8 mouse cellular contexts compared by ENCODE assay signal in genomic region chr7:5038109-5038732, GRCm38 (mm10). TPM values are rescaled to one million over a fixed set of nuclear protein-coding genes. Genes with fewer than 3 reads are reported as not detected.
DNase-seq lines count a peak whose midpoint lies in the region; ATAC-seq and TF ChIP-seq lines count a peak whose summit lies in the region.

Zfp784 (minus strand) TSS chr7:5038446.

- peak; percentile 90 to 93 for DNase-seq in CD8-positive naive resting alpha-beta T cell, adult 2 months (ENCODE audit: low read depth in 2 of 2, low spot score in 2 of 2)
- peak; percentile 80 for DNase-seq in c-Kit-positive CD71-negative TER-119-negative erythroid progenitor cells, embryonic 14.5 days (ENCODE audit: low read depth)
- DNase-seq in forebrain, embryonic 10.5 days (ENCODE audit: extremely low spot score, low spot score): peak; percentile 90
- DNase-seq in kidney, postnatal 4 days: peak; percentile 94 to 97

- ATAC-seq in heart, embryonic 16.5 days (replicated peaks; ENCODE audit: extremely low read depth, insufficient read depth, low FRiP score): peak; percentile 98
- peak; percentile 99 for ATAC-seq in liver, embryonic 16.5 days (ENCODE audit: low read depth)
- ATAC-seq in neural tube, embryonic 13.5 days (ENCODE audit: low read depth): peak; percentile 96

- H3K27me3 ChIP-seq in forebrain, embryonic 10.5 days (ENCODE audit: poor library complexity, severe bottlenecking): no peaks in the 10 kb centered on the region
- H3K27me3 ChIP-seq in heart, embryonic 16.5 days (ENCODE audit: control insufficient read depth, insufficient read depth, low read length): no peaks in the 10 kb centered on the region
- H3K27me3 ChIP-seq in liver, embryonic 16.5 days (ENCODE audit: control insufficient read depth, insufficient read depth, low read depth, low read length): no peaks in the 10 kb centered on the region
- no peaks in the 10 kb centered on the region for H3K27me3 ChIP-seq in neural tube, embryonic 13.5 days
- no peaks in the 10 kb centered on the region for H3K27me3 ChIP-seq in testis, adult 2 months (ENCODE audit: control insufficient read depth, insufficient read depth, low read length)

- H3K36me3 ChIP-seq in forebrain, embryonic 10.5 days (replicated peaks): peaks cover 46% of the 10 kb centered on the region
- peaks cover 29% of the 10 kb centered on the region for H3K36me3 ChIP-seq in heart, embryonic 16.5 days (ENCODE audit: control insufficient read depth, insufficient read depth)
- H3K36me3 ChIP-seq in liver, embryonic 16.5 days (ENCODE audit: control insufficient read depth, insufficient read depth): no peaks in the 10 kb centered on the region
- H3K36me3 ChIP-seq in neural tube, embryonic 13.5 days: peaks cover 39% of the 10 kb centered on the region
- H3K36me3 ChIP-seq in testis, adult 2 months (ENCODE audit: control insufficient read depth, insufficient read depth, low read length): no peaks in the 10 kb centered on the region

- WGBS in forebrain, embryonic 10.5 days: under 1% methylated on average over 48 of the region's 48 CpGs
- under 1% methylated on average over 48 of the region's 48 CpGs for WGBS in heart, embryonic 16.5 days
- under 1% methylated on average over 48 of the region's 48 CpGs for WGBS in liver, embryonic 16.5 days (ENCODE audit: insufficient replicate concordance)
- under 1% methylated on average over 48 of the region's 48 CpGs for WGBS in neural tube, embryonic 13.5 days

- TF ChIP-seq CTCF in testis, adult 2 months (IDR thresholded peaks at IDR 0.05; ENCODE audit: control insufficient read depth, insufficient read depth, insufficient replicate concordance, low read depth, low read length): no peak

- peak; percentile 49 for TF ChIP-seq POLR2A in testis, adult 2 months (IDR thresholded peaks at IDR 0.05; ENCODE audit: control insufficient read depth, low read depth, low read length)

- H3K27ac ChIP-seq in forebrain, embryonic 10.5 days: peak within 1 kb of the TSS; percentile 98
- H3K27ac ChIP-seq in heart, embryonic 16.5 days (ENCODE audit: low read length): peak within 1 kb of the TSS; percentile 98
- peak within 1 kb of the TSS; percentile 95 for H3K27ac ChIP-seq in liver, embryonic 16.5 days (ENCODE audit: low read length)
- peak within 1 kb of the TSS; percentile 97 for H3K27ac ChIP-seq in neural tube, embryonic 13.5 days (replicated peaks)
- H3K27ac ChIP-seq in testis, adult 2 months (ENCODE audit: control insufficient read depth, insufficient read depth, low read depth, low read length): peak within 1 kb of the TSS; percentile 88

- H3K9ac ChIP-seq in heart, embryonic 16.5 days (ENCODE audit: low read length): peak within 1 kb of the TSS; percentile 92
- peak within 1 kb of the TSS; percentile 88 for H3K9ac ChIP-seq in liver, embryonic 16.5 days (ENCODE audit: low read depth, low read length)
- peak within 1 kb of the TSS; percentile 83 for H3K9ac ChIP-seq in neural tube, embryonic 13.5 days

- peaks cover 21% of the 10 kb centered on the region for H3K4me1 ChIP-seq in forebrain, embryonic 10.5 days
- H3K4me1 ChIP-seq in heart, embryonic 16.5 days (ENCODE audit: control insufficient read depth, insufficient read depth, low read length): peaks cover 9% of the 10 kb centered on the region
- peaks cover 14% of the 10 kb centered on the region for H3K4me1 ChIP-seq in liver, embryonic 16.5 days (ENCODE audit: control insufficient read depth, low read depth, low read length)
- peaks cover 22% of the 10 kb centered on the region for H3K4me1 ChIP-seq in neural tube, embryonic 13.5 days (replicated peaks)
- no peaks in the 10 kb centered on the region; the same call in 1 of the 2 replicates for H3K4me1 ChIP-seq in testis, adult 2 months (ENCODE audit: control insufficient read depth, insufficient read depth, low read length)

- peak within 1 kb of the TSS; percentile 76 for H3K4me3 ChIP-seq in forebrain, embryonic 10.5 days
- H3K4me3 ChIP-seq in heart, embryonic 16.5 days (ENCODE audit: low read length): peak within 1 kb of the TSS; percentile 86
- peak within 1 kb of the TSS; percentile 88 for H3K4me3 ChIP-seq in liver, embryonic 16.5 days (ENCODE audit: low read depth, low read length)
- peak within 1 kb of the TSS; percentile 63 for H3K4me3 ChIP-seq in neural tube, embryonic 13.5 days
- peak within 1 kb of the TSS; percentile 92 for H3K4me3 ChIP-seq in testis, adult 2 months (ENCODE audit: control insufficient read depth, low read depth, low read length)

- H3K9me3 ChIP-seq in forebrain, embryonic 10.5 days: peaks cover 29% of the 10 kb centered on the region
- H3K9me3 ChIP-seq in heart, embryonic 16.5 days (replicated peaks; ENCODE audit: control insufficient read depth, low read length): no peaks in the 10 kb centered on the region
- no peaks in the 10 kb centered on the region for H3K9me3 ChIP-seq in liver, embryonic 16.5 days (replicated peaks; ENCODE audit: control insufficient read depth, low read length)
- 0 out of 2 replicates have a peak, but pooled peaks cover 3% of the 10 kb centered on the region for H3K9me3 ChIP-seq in neural tube, embryonic 13.5 days

- H3K4me2 ChIP-seq in heart, embryonic 16.5 days (ENCODE audit: low read depth, low read length): peak within 1 kb of the TSS; percentile 64
- peak within 1 kb of the TSS; percentile 78 for H3K4me2 ChIP-seq in liver, embryonic 16.5 days (ENCODE audit: low read depth, low read length)
- peak within 1 kb of the TSS; percentile 59 for H3K4me2 ChIP-seq in neural tube, embryonic 13.5 days

RNA-seq across cellular contexts. Expression of gene Zfp784, which starts in this region (rescaled TPM):
- polyA plus RNA-seq in forebrain, embryonic 10.5 days (2016; fragmentation: Nextera tagmentation; extraction: Ambion mirVana): 3.0 and 3.8 TPM in 2 replicates
- 6.3 and 6.8 TPM in 2 replicates for polyA plus RNA-seq in heart, embryonic 16.5 days (2015; fragmentation: Nextera tagmentation; extraction: Ambion mirVana)
- polyA plus RNA-seq in liver, embryonic 16.5 days (2015; fragmentation: Nextera tagmentation; extraction: Ambion mirVana): 1.3 and 1.7 TPM in 2 replicates
- 8.3 and 9.1 TPM in 2 replicates for polyA plus RNA-seq in neural tube, embryonic 13.5 days (2015; fragmentation: Nextera tagmentation; extraction: Ambion mirVana)
- polyA plus RNA-seq in testis, adult 2 months (2012; rRNA removed): 4.3 and 5.2 TPM in 2 replicates

Comparison
In these comparisons a context has a peak if more than half of its experiments do, and no peak if none do; other contexts are left out.
1. Peak in every context shown above with its lines: DNase-seq, ATAC-seq, H3K4me3 ChIP-seq and H3K27ac ChIP-seq.